Mouse (Mus musculus): Measurements from ENCODE around the gene Defb23. TPM values are rescaled to one million over a fixed set of nuclear protein-coding genes. Genes with fewer than 3 reads are reported as not detected.
"Not testable (repeated sequence)": the region's sequence is repeated elsewhere in the genome, so short reads cannot be mapped to it uniquely, and the experiment has no call there.

The Defb23 gene
- polyA plus RNA-seq, 1 experiment from 2014 or later, result 0.27 TPM

DNA sequence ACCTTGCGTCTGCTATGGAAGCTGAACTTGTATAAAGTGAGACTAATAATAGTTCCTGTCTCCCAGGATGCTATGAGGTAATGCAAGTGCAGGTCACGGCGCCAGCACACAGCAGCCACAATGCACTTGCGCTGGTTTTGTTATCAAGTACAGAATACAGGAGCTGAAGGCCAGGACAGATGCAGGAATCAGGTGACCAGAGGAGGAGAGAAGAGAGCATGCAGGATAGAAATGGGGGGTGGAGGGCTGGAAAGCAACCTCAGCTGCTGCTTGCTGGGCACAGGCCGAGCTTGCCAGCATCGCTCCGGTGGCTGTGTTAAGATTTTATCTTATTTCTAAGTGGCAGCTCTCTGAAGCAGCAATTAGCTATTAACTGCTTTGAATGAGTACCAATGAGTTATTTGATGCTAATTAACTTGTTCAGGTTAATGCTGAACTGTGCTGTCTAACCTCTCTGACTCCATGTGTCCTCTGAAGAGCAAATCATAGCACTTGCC, 28.0 kb downstream of the Defb23 start:
- H3K9me3 ChIP-seq (replicated peaks), result no peaks in the 10 kb centered on the region
- H3K4me2 ChIP-seq, result 0 out of 2 replicates have a peak overlapping the region, but pooled peaks have one; percentile 82
- H3K27ac ChIP-seq, result peak overlapping the region; percentile 39
- peaks cover 10% of the 10 kb centered on the region; the same call in 1 of the 2 replicates for H3K27me3 ChIP-seq
- no peak overlapping the region for H3K4me3 ChIP-seq (replicated peaks)
- no peaks in the 10 kb centered on the region for H3K36me3 ChIP-seq
- WGBS, result 66% methylated on average over 7 of the region's 7 CpGs
- ATAC-seq (replicated peaks; ENCODE audit: low FRiP score), result peak; percentile 55
- H3K9ac ChIP-seq, result no peak overlapping the region
- peaks cover 15% of the 10 kb centered on the region for H3K4me1 ChIP-seq

- H3K9me3 ChIP-seq (replicated peaks); H3K9ac ChIP-seq; H3K27me3 ChIP-seq; ATAC-seq (replicated peaks; ENCODE audit: low FRiP score); H3K36me3 ChIP-seq; H3K4me2 ChIP-seq; H3K27ac ChIP-seq; H3K4me3 ChIP-seq (replicated peaks): not testable (repeated sequence)
- WGBS, result 93% methylated on average over 2 of the region's 2 CpGs
- peaks cover 10% of the 10 kb centered on the region for H3K4me1 ChIP-seq
Measured at GRCm38 (mm10) chr2:152428481-152428880, 35.9 kb downstream of the Defb23 start.

DNA sequence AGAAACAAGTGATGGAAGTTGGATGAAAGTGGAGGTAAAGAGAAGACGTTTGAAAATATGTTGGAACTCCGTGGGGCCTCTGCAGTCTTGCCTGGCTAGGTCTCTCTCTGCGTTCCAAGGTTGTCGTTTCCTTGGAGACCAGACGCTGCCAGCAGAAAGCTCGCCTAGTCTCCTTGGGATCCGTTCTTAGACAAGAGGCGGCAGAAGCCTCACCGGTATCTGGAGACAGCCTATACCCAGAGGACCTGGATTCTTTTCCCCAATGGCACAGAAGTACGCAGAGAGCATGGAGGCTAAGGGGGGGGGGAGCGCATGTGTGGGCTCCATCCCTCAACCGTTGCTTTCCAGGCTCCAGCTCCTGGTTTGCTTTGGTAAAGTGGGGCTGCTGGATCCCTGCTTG, 36.9 kb downstream of the Defb23 start:
- H3K27ac ChIP-seq, result no peak overlapping the region
- H3K4me3 ChIP-seq (replicated peaks), result peak overlapping the region; percentile 17; the same call in 1 of the 2 replicates
- H3K4me1 ChIP-seq, result peaks cover 10% of the 10 kb centered on the region
- H3K4me2 ChIP-seq, result peak overlapping the region; percentile 48
- H3K9me3 ChIP-seq (replicated peaks), result no peaks in the 10 kb centered on the region; the same call in 1 of the 2 replicates
- H3K27me3 ChIP-seq, result 0 out of 2 replicates have a peak, but pooled peaks cover 3% of the 10 kb centered on the region
- 6% methylated on average over 12 of the region's 12 CpGs for WGBS
- peak; percentile 62; the same call in 1 of the 2 replicates for ATAC-seq (replicated peaks; ENCODE audit: low FRiP score)
- H3K36me3 ChIP-seq, result no peaks in the 10 kb centered on the region
- H3K9ac ChIP-seq, result no peak overlapping the region

GRCm38 (mm10) chr2:152415786-152416185, 48.6 kb downstream of the Defb23 start:
- Histone ChIP-seq H3K4me3 (replicated peaks) (peak overlapping the region; percentile 88), H3K9ac (0 out of 2 replicates have a peak overlapping the region, but pooled peaks have one; percentile 98), H3K27me3 (no peaks in the 10 kb centered on the region), H3K27ac (peak overlapping the region; percentile 98), H3K9me3 (replicated peaks) (peaks cover 7% of the 10 kb centered on the region; the same call in 1 of the 2 replicates), H3K4me2 (peak overlapping the region; percentile 70), H3K36me3 (0 out of 2 replicates have a peak, but pooled peaks cover 4% of the 10 kb centered on the region), H3K4me1 (peaks cover 26% of the 10 kb centered on the region)
- WGBS, result 96% methylated on average over 3 of the region's 3 CpGs
- no peak for ATAC-seq (replicated peaks; ENCODE audit: low FRiP score)

DNA sequence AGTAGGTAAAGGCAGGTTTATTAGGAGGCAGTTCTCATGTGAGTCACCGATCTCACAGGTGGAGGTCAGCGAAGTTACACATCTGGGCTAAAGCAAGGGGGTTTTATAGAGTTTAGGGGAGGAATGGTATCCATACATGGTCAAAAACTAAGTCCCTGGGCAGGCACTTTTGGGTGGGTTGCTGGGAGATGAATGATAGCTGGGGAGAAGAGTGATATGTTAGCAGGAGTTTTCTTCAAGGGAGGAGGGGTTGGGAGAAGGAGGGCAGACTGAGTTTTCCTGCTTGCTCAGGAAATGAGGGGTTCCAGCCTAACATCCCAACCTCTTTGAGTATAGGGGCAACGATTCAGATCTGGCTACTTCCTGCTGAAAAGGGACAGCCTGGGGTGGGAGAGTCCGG, 49.1 kb downstream of the Defb23 start, which contains the start of gene 6820408C15Rik:
Gene 6820408C15Rik, plus strand, starts transcription at position 301 of the 400 bp plus-strand sequence.
- peaks cover 7% of the 10 kb centered on the region; the same call in 1 of the 2 replicates for H3K9me3 ChIP-seq (replicated peaks)
- H3K9ac ChIP-seq, result peak within 1 kb of the TSS; percentile 98
- H3K4me1 ChIP-seq, result peaks cover 31% of the 10 kb centered on the region
- H3K27ac ChIP-seq, result peak within 1 kb of the TSS; percentile 98
- H3K36me3 ChIP-seq, result 0 out of 2 replicates have a peak, but pooled peaks cover 4% of the 10 kb centered on the region
- peak within 1 kb of the TSS; percentile 88 for H3K4me3 ChIP-seq (replicated peaks)
- peak; percentile 0; the same call in 1 of the 2 replicates for ATAC-seq (replicated peaks; ENCODE audit: low FRiP score)
- 22% methylated on average over 4 of the region's 4 CpGs for WGBS
- peak within 1 kb of the TSS; percentile 70 for H3K4me2 ChIP-seq
- H3K27me3 ChIP-seq, result no peaks in the 10 kb centered on the region

DNA sequence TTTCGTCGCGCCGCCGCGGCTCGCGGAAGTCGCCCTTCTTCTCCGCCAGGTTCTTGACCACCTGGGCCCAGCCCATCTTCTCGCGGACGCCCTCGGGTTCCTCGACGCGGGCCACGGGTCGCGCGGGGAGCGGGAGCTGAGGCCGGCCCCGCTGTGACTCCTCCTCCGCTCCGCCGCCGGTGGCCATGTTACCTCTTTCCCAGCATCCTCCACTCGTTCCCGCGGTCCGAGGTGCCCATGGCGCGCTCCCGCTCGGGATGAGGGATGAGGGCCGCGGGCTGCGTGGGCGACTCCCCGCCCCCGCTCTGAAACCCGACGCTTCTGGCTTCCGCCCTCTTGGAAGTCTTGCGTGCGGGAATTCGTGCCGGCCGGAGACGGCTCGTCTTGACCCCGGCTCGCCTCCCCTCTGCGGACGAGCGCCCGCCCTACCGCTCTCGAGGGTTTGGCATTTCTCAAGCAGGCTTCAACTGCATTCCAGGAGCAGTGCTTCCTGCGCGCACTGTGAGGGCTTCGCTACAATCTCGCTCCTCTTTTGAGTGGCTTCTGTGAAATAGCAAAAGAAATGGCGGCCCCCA, 49.7 kb downstream of the Defb23 start, which contains the start of gene Zcchc3:
Gene Zcchc3, minus strand, starts transcription at position 437 of the 575 bp plus-strand sequence.
- Histone ChIP-seq H3K4me1 (peaks cover 37% of the 10 kb centered on the region), H3K9me3 (replicated peaks) (peaks cover 7% of the 10 kb centered on the region; the same call in 1 of the 2 replicates), H3K27me3 (no peaks in the 10 kb centered on the region), H3K4me3 (replicated peaks) (peak within 1 kb of the TSS; percentile 88), H3K9ac (peak within 1 kb of the TSS; percentile 98), H3K27ac (peak within 1 kb of the TSS; percentile 98), H3K36me3 (0 out of 2 replicates have a peak, but pooled peaks cover 4% of the 10 kb centered on the region), H3K4me2 (peak within 1 kb of the TSS; percentile 70)
- WGBS, result under 1% methylated on average over 64 of the region's 65 CpGs
- ATAC-seq (replicated peaks; ENCODE audit: low FRiP score), result peak; percentile 81

DNA sequence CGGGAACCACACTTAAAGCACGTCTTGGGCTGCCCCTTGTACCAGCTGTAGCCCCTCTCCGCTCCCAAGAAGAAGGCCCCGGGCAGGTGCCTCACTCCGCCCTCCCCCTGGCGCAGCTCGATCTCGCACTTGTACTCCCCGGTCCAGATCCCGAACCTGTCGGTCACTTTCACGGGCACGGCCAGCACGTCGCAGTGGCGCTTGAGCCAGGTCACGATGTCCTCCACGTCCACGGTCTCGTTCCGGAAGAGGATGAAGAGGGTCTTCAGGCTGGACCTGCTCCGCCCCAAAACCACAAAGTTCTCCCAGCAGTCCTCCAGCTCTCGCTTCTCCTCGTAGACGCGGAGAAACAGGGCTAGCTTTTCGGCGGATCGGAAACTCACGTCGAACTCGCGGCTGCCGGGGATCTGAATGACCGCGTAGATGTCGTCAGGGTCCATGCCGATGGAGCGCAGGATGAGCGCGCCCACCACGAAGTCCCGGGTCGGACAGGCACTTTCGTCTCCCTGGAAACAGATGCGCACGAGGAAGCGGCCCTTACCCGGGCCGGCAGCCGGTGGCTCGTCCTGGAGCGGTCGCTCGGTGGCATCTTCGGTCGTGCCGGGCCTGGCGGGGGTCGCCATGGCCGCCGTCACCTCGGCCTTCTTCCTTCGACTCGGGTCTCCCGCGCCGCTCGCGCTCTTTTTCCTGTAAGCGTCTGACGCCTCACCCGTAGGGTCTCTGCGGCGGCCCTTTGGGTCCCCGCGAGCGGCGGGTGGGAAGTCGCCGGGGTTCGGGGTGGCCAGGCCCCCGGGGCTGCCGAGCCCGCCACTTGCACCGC, 50.4 kb downstream of the Defb23 start:
- H3K9ac ChIP-seq, result peak overlapping the region; percentile 98
- ATAC-seq (replicated peaks; ENCODE audit: low FRiP score), result peak; percentile 0; the same call in 1 of the 2 replicates
- 0 out of 2 replicates have a peak, but pooled peaks cover 4% of the 10 kb centered on the region for H3K36me3 ChIP-seq
- peak overlapping the region; percentile 70 for H3K4me2 ChIP-seq
- H3K27ac ChIP-seq, result peak overlapping the region; percentile 98
- no peaks in the 10 kb centered on the region for H3K27me3 ChIP-seq
- H3K9me3 ChIP-seq (replicated peaks), result peaks cover 7% of the 10 kb centered on the region; the same call in 1 of the 2 replicates
- WGBS, result under 1% methylated on average over 86 of the region's 86 CpGs
- H3K4me3 ChIP-seq (replicated peaks), result peak overlapping the region; percentile 88
- peaks cover 43% of the 10 kb centered on the region for H3K4me1 ChIP-seq

- ATAC-seq (replicated peaks; ENCODE audit: low FRiP score), result no peak
- WGBS, result 2% methylated on average over 21 of the region's 21 CpGs
- peak overlapping the region; percentile 98 for H3K27ac ChIP-seq
- H3K27me3 ChIP-seq, result no peaks in the 10 kb centered on the region
- H3K9ac ChIP-seq, result peak overlapping the region; percentile 98
- H3K36me3 ChIP-seq, result 0 out of 2 replicates have a peak, but pooled peaks cover 4% of the 10 kb centered on the region
- H3K9me3 ChIP-seq (replicated peaks), result peaks cover 7% of the 10 kb centered on the region; the same call in 1 of the 2 replicates
- peak overlapping the region; percentile 70 for H3K4me2 ChIP-seq
- peaks cover 43% of the 10 kb centered on the region for H3K4me1 ChIP-seq
- peak overlapping the region; percentile 88 for H3K4me3 ChIP-seq (replicated peaks)
Measured at GRCm38 (mm10) chr2:152413158-152413764, 51.2 kb downstream of the Defb23 start.

DNA sequence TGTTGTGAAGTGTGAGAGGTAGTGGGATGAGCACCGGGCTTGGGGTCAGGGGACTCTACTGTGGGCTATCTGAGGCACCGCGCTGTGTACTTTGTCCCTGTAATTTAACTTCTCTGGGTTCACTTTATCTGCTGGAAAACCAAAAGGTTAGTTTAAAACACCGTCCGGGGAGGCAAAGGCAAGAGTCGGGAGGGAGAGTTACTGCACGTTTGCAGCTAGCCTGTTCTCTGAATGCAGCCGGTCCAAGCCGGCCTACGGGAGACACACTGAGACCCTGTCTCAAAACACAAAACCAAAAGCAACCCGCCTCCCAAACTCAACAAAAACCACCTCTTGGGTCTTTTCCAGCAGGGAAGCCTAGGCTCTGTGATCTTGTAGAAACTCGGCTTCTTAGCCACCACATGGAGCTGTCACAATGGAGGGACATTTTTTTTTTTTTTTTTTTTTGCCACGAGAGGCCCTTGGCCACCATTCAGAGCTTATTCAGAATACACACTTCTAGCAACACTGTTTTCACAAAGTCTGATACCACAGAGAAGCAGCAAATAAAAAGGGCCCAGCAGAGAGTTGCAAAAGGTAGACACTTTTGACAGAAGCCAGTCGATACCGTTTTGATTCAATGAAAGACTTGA, 51.8 kb downstream of the Defb23 start:
- H3K36me3 ChIP-seq, result 0 out of 2 replicates have a peak, but pooled peaks cover 4% of the 10 kb centered on the region
- 4% methylated on average over 15 of the region's 15 CpGs for WGBS
- peak overlapping the region; percentile 98 for H3K27ac ChIP-seq
- ATAC-seq (replicated peaks; ENCODE audit: low FRiP score), result no peak
- H3K27me3 ChIP-seq, result no peaks in the 10 kb centered on the region
- H3K9me3 ChIP-seq (replicated peaks), result peaks cover 7% of the 10 kb centered on the region; the same call in 1 of the 2 replicates
- H3K9ac ChIP-seq, result peak overlapping the region; percentile 98
- H3K4me2 ChIP-seq, result peak overlapping the region; percentile 70
- H3K4me3 ChIP-seq (replicated peaks), result peak overlapping the region; percentile 88
- peaks cover 43% of the 10 kb centered on the region for H3K4me1 ChIP-seq

- peak overlapping the region; percentile 88 for H3K4me3 ChIP-seq (replicated peaks)
- H3K27ac ChIP-seq, result peak overlapping the region; percentile 98
- no peaks in the 10 kb centered on the region for H3K27me3 ChIP-seq
- no peak; the same call in 1 of the 2 replicates for ATAC-seq (replicated peaks; ENCODE audit: low FRiP score)
- H3K4me2 ChIP-seq, result peak overlapping the region; percentile 70
- WGBS, result 9% methylated on average over 7 of the region's 7 CpGs
- 0 out of 2 replicates have a peak, but pooled peaks cover 4% of the 10 kb centered on the region for H3K36me3 ChIP-seq
- H3K9me3 ChIP-seq (replicated peaks), result peaks cover 7% of the 10 kb centered on the region; the same call in 1 of the 2 replicates
- peak overlapping the region; percentile 98; the same call in 1 of the 2 replicates for H3K9ac ChIP-seq
- peaks cover 49% of the 10 kb centered on the region for H3K4me1 ChIP-seq
Measured at GRCm38 (mm10) chr2:152411471-152411870, 52.9 kb downstream of the Defb23 start.

Data from kidney, embryonic 15.5 days (tissue).